Mouse (Mus musculus) monocyte, adult 5-6 weeks (primary cell): ENCODE results near the gene Baiap2. TPM values are rescaled to one million over a fixed set of nuclear protein-coding genes. Genes with fewer than 3 reads are reported as not detected.

Experiments
- ATAC-seq: fragments of 153-309, 156-312 bp; replicated peaks from 2 replicates; pipeline ENCODE4 v1.8.0; 2017; ENCODE audit warnings: mild to moderate bottlenecking; ENCODE audit not compliant: low TSS enrichment, insufficient number of reproducible peaks, severe bottlenecking, poor library complexity, low FRiP score
- total RNA-seq: library from RNA; stranded (forward); fragments of 200-1000, 200-491, 200-594 nt; gene quantifications from 3 replicates; pipeline ENCODE4 v1.2.3, GENCODE M21; 2017

Gene Baiap2
- total RNA-seq, 1 experiment from 2014 or later, result 3.5 TPM

- ATAC-seq, result no peak
These were observed 105.1 kb downstream of the Baiap2 start for GRCm38 (mm10) chr11:120047531-120048251.

GRCm38 (mm10) chr11:120048252-120048556, 105.6 kb downstream of the Baiap2 start:
- ATAC-seq, result no peak

- ATAC-seq, result no peak
These were observed 106.5 kb downstream of the Baiap2 start for GRCm38 (mm10) chr11:120049067-120049466.

- no peak for ATAC-seq
These were observed 108.7 kb downstream of the Baiap2 start for GRCm38 (mm10) chr11:120051124-120051811.

- no peak for ATAC-seq
These were observed 109.7 kb downstream of the Baiap2 start for GRCm38 (mm10) chr11:120052274-120052673.

- no peak for ATAC-seq
These were observed 111.3 kb downstream of the Baiap2 start for GRCm38 (mm10) chr11:120053846-120054245.

GRCm38 (mm10) chr11:120055953-120056732, 113.6 kb downstream of the Baiap2 start:
- no peak for ATAC-seq

Other genes with a start within 250 kb of the Baiap2 start
- 17.3 to 54.0 TPM (median 33.5 TPM) in 3 replicates for gene Chmp6, start 29.3 kb upstream of the Baiap2 start, total RNA-seq
- 0.21 to 0.29 TPM (median 0.29 TPM) in 3 replicates for gene Aatk, start 104.4 kb downstream of the Baiap2 start, total RNA-seq
- gene Cep131, start 144.1 kb downstream of the Baiap2 start, total RNA-seq, result 2.9 to 9.1 TPM (median 8.3 TPM) in 3 replicates
- gene Tepsin, start 156.0 kb downstream of the Baiap2 start, total RNA-seq, result 13.9 to 20.6 TPM (median 17.0 TPM) in 3 replicates
- 21.0 to 40.3 TPM (median 25.7 TPM) in 3 replicates for gene Ndufaf8, start 156.2 kb downstream of the Baiap2 start, total RNA-seq
- 40.6 to 56.4 TPM (median 42.9 TPM) in 3 replicates for gene Slc38a10, start 208.6 kb downstream of the Baiap2 start, total RNA-seq